In the genomic region with DNA sequence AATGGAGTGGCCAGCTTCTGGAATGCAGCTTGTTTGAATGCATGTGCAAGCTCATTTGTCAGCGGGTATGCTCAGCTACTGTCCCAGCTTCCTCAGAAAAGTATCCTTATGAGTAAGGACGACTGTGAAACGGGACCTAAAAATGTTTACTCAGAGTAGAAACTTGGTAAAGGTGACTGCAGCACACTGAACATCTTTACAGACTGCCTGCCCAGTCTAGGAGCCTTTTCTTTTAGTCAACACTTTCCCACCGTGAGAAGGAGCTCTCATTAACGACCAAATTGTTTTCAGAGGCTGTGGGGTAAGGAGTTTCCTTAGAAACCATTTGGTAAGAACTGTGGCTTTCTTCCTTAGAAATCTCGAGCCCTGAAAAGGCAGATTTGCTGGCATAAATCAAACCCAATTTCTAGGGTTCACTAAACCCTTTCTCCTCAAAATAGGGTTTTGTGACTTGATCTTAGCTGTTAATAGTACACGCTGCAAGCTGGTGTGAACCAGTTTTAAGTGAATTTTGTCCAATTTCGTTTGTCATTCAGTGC, we compare ENCODE assay signal across 12 mouse cellular contexts. TPM values are rescaled to one million over a fixed set of nuclear protein-coding genes. Genes with fewer than 3 reads are reported as not detected.
A peak's percentile ranks its signal among the peaks of the same experiment; 100 is the strongest.
DNase-seq lines count a peak whose midpoint lies in the region; ATAC-seq and TF ChIP-seq lines count a peak whose summit lies in the region.
"Had no signal": no experiment of that assay in that cellular context is flagged by ENCODE, and none has a peak within 500 bp of the region (broad histone marks: within the 10 kb centered on the region; RNA-seq: fewer than 3 reads in every experiment).

No protein-coding gene starts in this region.

- H3K4me1 ChIP-seq in midbrain, embryonic 13.5 days (replicated peaks): 0 out of 2 replicates have a peak, but pooled peaks cover 10% of the 10 kb centered on the region

- H3K36me3 ChIP-seq in midbrain, embryonic 13.5 days: no peaks in the 10 kb centered on the region

- peak; percentile 9 for DNase-seq in cerebellum, adult 9-10 months
- DNase-seq in cerebellum, postnatal 4 days (ENCODE audit: low spot score in 2 of 2): no peak
- DNase-seq in brain, embryonic 14.5 days (ENCODE audit: low read depth): peak; percentile 94
- peak; percentile 1 for DNase-seq in forelimb bud, embryonic 11.5 days (ENCODE audit: low read depth, low spot score)
- DNase-seq in spleen, postnatal 36 days (ENCODE audit: low spot score in 2 of 2): no peak
- no peak for DNase-seq in cerebellum, adult 18-20 months
- DNase-seq: adrenal gland, adult 8-10 months; gastrocnemius, postnatal 25 days; kidney, postnatal 4 days had no signal

- H3K27me3 ChIP-seq in midbrain, embryonic 13.5 days: no peaks in the 10 kb centered on the region

- no peaks in the 10 kb centered on the region for H3K9me3 ChIP-seq in midbrain, embryonic 13.5 days

- TF ChIP-seq POLR2A in brain, embryonic 14.5 days (IDR thresholded peaks at IDR 0.05; ENCODE audit: borderline replicate concordance, extremely low read depth, insufficient read depth, insufficient read length, poor library complexity, severe bottlenecking): no peak

- H3K9ac ChIP-seq in midbrain, embryonic 13.5 days (replicated peaks): no peak overlapping the region

- no peak overlapping the region for H3K27ac ChIP-seq in midbrain, embryonic 13.5 days
- H3K27ac ChIP-seq: macrophage had no signal

- 7% methylated on average over 8 of the region's 8 CpGs for WGBS in midbrain, embryonic 13.5 days

- H3K4me3 ChIP-seq in midbrain, embryonic 13.5 days (replicated peaks): no peak overlapping the region

- ATAC-seq in midbrain, embryonic 13.5 days: peak; percentile 47; the same call in 1 of the 2 replicates
- no peak for ATAC-seq in erythroblast, adult 5-6 weeks (replicated peaks; ENCODE audit: low FRiP score, poor library complexity, severe bottlenecking)

- no peak for TF ChIP-seq CTCF in brain, embryonic 14.5 days (IDR thresholded peaks at IDR 0.05; ENCODE audit: borderline replicate concordance, extremely low read depth, insufficient read depth, insufficient read length)

- 0 out of 2 replicates have a peak overlapping the region, but pooled peaks have one; percentile 13 for H3K4me2 ChIP-seq in midbrain, embryonic 13.5 days (replicated peaks)

RNA-seq across cellular contexts. Expression of gene Dph5, which starts 31.1 kb away (rescaled TPM):
- polyA plus RNA-seq in brain, embryonic 14.5 days (2012; rRNA removed): 11.7 and 12.7 TPM in 2 replicates
- polyA plus RNA-seq in midbrain, embryonic 13.5 days (2015; fragmentation: Nextera tagmentation; extraction: Ambion mirVana): 26.2 and 28.5 TPM in 2 replicates
- 4.2 and 10.4 TPM in 2 replicates for total RNA-seq in erythroblast, adult 5-6 weeks (2015; ENCODE audit: low replicate concordance)
- total RNA-seq in erythroblast, adult 5-6 weeks (2017; ENCODE audit: low replicate concordance): 6.7 and 8.4 TPM in 2 replicates

Comparison
In these comparisons a context has a peak if more than half of its experiments do, and no peak if none do; other contexts are left out.
1. DNase-seq: peak in cerebellum, adult 9-10 months (single experiment), brain, embryonic 14.5 days (single experiment) and forelimb bud, embryonic 11.5 days (single experiment); none in cerebellum, postnatal 4 days (0 of 2), spleen, postnatal 36 days (0 of 2) and cerebellum, adult 18-20 months (0 of 2).